Mouse (Mus musculus) small intestine, adult 2 months (tissue): ENCODE data around the gene Pmvk.

Source experiments
- CTCF ChIP-seq: fragments of 200-500 bp; IDR thresholded peaks from 2 replicates; pipeline ENCODE4 v1.5.1; 2012; ENCODE audit warnings: low read depth, mild to moderate bottlenecking, control low read depth, inconsistent platforms, low read length, moderate library complexity, mixed read lengths; ENCODE audit not compliant: insufficient replicate concordance, insufficient read length; ENCODE audit errors: extremely low read depth
- POLR2A ChIP-seq: fragments of 200-500 bp; IDR thresholded peaks from 2 replicates; pipeline ENCODE4 v1.6.1; 2012; ENCODE audit warnings: low read depth, mild to moderate bottlenecking, control low read depth, inconsistent platforms, low read length, moderate library complexity

DNA sequence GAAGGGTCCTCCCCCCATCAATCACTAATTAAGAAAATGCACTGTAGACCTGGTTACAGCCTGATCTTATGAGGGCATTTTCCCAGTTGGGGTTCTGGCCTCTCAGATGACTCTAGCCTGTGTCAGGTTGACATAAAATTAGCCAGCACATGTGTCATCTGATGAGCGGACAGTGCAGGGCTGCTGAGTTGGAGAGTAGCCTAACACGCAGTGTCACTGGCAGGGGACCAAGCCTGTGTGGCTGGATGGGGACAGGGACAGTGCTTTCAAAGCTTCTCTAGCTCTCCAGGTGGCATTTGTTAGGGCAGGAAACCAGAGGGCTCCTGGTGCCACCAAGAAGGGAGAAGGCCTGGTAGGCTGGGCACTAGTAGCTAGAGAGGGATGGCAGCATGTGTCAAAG is 13.7 kb upstream of the Pmvk start:
- no peak for TF ChIP-seq CTCF
- TF ChIP-seq POLR2A = no peak
